Mouse (Mus musculus): ENCODE measurements around the gene Tnk1.

Gene Tnk1

DNA sequence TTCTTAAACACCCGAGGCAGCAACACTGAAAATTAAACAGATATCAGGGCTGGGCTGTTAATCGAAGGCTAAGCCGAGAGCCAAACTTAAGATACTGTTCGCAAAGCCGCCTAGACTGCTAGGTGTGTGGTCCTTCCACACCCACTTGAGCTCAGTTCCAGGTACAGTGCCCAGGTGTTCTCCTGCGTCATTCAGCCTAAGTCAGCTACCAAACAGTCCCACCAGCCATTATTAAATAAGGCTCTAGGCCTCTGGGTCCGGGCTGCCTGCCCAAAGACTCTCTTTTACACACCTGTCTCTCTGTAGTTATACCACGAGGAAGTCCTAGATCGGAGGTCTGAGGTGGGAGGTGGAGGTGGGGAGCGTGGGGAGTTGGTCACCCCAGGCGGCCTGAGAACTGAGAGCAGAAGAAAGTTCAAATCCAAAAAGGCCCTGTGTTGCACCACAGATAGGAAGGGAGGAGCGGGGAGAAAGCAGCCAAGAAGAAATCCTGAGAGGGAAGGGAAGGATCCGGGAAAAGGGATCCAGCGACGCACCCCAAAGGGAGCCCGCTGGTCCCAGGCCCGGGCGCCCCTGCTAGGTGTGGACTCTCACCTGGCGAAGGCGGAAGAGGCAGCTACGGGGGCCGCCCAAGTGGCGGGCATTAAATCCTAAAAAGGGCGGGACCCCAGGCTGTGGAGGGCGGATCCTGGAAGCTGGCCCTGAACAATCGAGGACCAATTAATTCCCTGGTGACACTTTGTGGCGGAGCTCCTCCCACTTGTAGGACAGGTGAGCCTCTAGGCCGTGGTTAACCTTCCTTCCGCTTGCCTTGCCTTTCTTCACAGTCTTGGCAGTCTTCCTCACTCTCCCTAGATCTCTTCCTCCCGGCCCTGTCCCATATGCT is at the start of gene Tnk1:
Tnk1 (minus strand) TSS at position 618 of the 886 bp plus-strand sequence.
- DNase-seq (ENCODE audit: inconsistent ontology term) = no peak

DNA sequence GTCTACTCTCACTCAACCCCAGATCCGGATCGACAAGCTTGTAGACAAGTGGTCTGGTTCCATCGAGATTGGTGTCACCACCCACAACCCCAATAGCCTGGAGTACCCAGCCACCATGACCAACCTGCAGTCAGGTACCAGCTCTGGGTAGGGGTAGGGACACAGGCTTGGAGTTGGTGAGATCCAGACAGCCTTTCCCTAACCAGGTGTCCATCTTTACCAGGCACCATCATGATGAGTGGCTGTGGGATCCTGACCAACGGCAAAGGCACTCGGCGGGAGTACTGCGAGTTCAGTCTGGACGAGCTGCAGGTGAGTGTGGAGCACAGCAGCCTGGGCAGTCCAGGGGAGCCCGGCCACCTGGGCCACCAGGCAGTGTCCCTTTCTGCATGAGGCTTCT is 45.8 kb upstream of the Tnk1 start:
- no peak for DNase-seq (ENCODE audit: inconsistent ontology term)

DNA sequence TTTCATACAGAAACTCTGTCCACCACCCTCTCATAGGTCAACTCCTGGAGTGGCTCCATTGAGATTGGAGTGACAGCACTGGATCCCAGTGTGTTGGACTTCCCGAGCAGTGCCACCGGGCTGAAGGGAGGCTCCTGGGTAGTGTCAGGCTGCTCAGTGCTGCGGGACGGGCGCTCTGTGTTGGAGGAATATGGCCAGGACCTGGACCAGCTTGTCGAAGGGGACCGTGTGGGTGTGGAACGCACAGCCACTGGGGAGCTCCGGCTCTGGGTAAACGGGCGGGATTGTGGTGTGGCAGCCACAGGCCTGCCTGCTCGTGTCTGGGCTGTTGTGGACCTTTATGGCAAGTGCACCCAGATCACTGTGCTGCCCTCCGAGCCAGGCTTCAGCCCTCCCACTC is 44.4 kb upstream of the Tnk1 start:
- no peak for DNase-seq (ENCODE audit: inconsistent ontology term)

DNA sequence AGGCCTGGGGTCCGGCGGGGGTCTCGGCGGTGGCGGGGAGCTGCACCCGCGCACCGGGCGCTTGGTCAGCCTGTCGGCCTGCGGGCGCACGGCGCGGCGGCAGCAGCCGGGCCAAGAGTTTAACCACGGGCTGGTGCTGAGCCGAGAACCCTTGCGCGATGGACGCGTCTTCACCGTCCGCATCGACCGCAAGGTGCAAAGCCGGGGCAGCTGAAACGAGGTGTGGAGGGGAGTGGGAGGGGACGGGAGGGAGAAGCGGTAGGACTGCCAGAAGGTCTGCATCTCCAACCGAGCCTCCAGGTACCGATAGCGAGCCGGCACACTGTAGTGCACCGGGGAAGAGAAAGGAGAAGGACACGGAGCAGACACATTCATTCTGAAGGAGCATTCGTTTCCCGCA is 43.5 kb upstream of the Tnk1 start:
- DNase-seq (ENCODE audit: inconsistent ontology term) = peak; percentile 37

DNA sequence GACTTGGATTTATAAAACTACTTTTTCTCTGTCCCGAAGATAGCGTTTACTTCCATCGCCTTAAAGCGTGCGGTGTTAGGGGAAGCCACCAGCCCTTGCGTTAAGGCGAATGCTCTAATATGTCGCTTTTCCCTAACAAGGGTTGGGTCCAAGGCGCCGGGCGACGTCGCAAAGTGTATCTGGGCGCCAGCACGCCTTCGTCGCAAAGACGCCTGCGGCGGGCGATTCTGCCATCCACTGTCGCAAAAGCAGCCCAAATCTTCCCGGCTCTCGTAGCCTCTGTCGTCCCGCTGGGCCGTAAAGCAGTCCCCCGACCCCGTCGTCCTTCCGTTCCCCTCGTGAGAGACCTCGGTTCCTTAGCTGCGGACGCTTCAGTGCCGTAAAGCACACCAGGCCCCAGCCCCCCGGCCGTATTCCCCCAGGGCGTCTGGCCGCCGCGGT is 42.9 kb upstream of the Tnk1 start:
- peak; percentile 97 for DNase-seq (ENCODE audit: inconsistent ontology term)

DNA sequence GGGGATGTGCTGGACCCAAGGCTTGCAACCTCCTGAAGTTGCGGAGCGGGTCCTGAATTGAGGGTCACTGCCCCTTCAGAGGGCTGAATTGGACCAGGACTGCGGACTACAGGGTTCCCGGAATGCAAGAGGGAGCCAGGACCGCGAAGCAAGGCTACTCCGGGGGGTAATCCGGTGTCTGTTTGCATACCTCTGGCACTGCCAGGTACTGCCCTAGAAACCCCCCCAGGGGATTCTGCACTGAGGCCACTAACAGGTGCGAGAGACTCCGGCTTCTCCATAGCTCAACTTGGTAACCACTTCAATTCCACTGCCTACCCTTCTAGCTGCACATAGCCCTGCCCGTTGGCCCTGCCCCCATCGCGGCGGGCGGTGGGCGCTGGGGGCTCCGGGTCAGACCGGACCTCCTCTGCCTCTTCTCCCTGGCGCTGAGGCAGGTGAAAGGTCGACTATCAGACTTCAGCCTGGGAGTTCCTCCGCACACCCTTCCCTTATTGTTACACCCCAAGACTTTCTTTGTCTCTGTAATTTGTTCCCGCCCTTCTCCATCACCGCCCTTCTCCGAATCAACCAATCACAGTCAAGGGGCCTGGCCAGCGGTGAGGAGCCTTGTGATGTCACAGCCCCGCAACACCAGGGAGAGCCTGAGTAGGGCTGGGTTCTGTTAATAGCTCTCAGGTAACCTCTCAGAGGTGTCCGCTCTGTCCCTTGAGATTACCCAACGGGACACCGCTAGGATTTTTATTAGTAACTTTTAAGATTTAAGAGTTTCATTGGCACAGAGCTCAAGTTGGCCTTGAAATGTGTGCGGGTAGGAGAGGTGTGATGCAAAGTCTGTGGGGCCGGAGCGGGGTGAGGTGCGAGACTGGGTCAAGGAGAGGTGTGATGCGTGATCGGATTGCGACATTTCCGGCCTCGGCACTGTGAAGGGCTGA is 42.2 kb upstream of the Tnk1 start, which contains the start of the genes 2810408A11Rik and Neurl4:
2810408A11Rik (minus strand) TSS at position 517 of the 935 bp plus-strand sequence.
Neurl4 (plus strand) TSS at position 602 of the 935 bp plus-strand sequence.
- peak; percentile 92 for DNase-seq (ENCODE audit: inconsistent ontology term)

DNA sequence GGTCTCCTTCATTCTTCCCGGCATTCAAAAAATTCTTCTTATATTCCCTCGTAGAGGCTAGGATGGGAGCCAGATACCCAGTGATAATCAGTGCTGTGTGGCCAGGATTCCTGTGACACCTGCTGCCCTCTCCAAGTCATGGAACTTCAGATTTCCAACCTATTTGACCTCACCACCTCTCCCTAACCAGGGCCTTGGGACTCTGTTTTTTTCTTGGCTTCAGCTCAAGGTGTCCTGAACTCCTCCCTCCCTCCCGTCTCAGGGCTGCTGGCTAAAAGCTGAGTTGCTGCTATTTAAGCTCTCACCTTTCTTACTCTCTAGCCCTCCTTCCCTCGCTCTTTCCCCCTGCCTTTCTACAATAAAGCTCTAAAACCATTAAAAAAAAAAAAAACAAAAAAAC is 41.3 kb upstream of the Tnk1 start:
- DNase-seq (ENCODE audit: inconsistent ontology term) = no peak

DNA sequence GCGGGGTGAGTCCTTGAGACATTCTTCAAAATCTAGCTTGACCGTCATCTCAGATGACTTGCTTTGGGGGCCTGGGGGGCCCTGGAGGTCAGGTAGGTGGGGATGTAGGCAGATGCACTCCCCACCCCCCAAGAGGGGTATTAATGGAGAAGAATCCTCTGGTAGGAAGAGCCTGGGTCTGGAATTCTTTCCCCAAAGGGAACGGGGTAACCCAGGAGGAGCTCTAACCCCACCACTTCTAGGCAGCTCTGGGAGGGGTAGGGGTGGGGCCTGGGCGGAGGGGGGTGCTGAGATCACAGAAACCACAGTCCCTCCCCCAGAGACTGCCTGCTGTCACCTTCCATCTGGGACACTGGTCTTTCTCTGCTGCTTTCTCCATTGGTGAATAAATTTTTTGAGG is 36.8 kb upstream of the Tnk1 start, which contains the start of gene Acap1:
Acap1 (minus strand) TSS at position 249 of the 400 bp plus-strand sequence.
- no peak for DNase-seq (ENCODE audit: inconsistent ontology term)

DNA sequence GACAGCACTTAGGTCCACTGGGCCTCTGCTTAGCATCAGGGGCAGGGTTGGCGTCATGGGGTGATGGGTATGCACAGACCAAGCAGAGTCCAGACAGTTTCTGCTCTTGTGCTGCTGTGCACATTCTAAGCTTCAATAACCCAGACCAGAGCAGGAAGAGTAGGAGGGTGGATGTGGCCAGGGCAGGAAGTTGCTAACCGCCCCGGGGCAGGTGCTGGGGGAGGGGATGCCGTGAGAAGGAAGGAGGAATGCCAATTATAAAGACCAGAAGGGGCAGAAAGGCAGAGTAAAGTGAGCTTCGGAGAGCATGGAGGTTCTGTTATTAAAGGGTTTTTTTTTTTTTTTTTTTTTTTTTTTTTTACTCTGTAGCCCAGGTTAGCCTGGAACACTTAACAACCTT is 36.1 kb upstream of the Tnk1 start:
- no peak for DNase-seq (ENCODE audit: inconsistent ontology term)

DNA sequence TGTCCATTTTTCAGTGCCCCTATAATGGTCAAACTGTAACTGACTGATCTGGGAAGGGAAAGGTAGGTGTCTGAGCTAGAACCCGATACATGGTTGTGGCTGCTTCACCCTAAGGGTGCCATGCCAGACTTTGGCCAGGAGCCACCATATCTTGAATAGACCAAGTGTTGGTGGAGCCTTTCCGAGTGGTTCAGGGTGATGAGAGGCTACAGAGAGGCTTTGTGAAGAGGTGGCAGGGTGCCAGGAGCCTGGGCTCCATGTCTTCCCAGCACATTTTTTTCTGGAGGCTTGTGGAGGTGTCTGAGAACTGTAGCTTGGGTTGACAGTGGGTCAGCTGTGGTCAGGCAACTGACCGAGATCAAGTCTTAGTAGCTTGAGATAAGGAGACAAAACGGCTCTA is 33.0 kb upstream of the Tnk1 start:
- DNase-seq (ENCODE audit: inconsistent ontology term) = peak; percentile 82

DNA sequence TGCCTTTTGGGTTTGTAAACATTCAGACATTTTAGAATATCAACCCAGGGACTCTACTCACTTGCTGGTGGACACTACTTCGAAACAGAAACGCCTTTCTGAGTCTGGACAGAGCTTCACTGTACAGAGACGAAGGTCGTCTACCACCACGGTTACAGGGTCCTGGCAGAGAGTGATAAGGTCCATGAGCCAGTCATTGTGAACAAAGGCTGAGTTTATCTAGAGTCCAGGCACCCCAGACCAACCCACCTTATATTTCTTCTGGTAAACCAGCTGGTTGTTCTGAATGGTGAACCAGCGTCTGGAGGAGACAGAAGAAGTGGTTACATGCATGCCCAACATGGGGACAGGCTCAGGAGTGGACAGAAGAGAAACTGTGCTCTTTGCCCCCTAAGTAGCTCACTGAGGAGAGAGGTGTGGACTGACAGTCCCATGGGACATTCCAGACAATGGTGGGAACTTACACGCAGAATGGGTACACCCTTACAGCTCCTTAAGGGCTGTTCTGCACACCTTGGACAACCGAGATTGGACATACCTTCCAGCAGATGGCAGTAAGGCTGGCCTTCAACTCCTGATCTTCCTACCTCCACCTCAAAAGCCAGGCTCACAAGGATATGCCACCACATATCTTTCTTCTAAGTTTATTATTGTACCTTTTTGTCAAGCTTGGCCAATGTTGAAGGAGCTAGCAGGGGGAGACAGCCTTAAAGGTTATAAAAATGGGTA is 28.5 kb upstream of the Tnk1 start:
- no peak for DNase-seq (ENCODE audit: inconsistent ontology term)

DNA sequence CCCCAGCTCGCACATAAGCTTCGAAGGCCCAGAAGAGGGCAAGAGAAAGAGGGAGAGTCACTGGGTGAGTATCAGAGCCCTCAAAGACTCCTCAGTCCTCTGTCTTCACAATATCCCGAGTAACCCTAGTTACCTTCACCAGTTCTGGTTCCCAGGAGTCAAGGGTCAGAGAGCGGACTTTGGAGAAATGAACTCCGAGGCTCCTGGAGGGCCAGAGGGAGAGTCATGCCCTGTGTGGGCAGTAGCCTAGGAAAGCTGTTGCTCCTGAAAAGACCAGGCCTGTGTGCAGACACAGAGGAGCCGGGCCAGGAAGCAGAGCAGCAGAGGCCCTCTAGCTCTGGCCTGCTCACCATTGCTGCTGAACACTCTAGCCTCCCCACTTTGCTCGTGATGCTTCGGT is 26.1 kb upstream of the Tnk1 start:
- DNase-seq (ENCODE audit: inconsistent ontology term) = no peak

DNA sequence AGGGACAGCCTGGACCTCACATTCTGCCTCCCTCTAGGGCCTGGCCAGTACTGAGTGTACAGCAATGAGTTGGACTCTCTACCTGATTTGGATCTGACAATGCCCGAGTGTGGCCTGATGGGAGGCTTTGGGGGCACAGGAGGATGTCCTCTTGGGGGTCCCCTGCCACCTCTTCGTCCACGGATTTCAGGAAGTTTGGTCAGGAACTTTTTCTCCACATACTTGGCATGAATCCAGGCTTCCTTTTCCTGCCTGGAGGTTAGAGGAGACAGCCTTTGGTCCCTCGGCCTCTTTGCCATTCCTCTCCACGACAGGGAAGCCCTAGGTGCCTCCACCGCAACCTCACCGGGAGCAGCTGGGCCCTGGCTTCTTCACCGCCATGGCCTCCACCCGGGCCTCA is 25.7 kb upstream of the Tnk1 start:
- DNase-seq (ENCODE audit: inconsistent ontology term) = no peak

DNA sequence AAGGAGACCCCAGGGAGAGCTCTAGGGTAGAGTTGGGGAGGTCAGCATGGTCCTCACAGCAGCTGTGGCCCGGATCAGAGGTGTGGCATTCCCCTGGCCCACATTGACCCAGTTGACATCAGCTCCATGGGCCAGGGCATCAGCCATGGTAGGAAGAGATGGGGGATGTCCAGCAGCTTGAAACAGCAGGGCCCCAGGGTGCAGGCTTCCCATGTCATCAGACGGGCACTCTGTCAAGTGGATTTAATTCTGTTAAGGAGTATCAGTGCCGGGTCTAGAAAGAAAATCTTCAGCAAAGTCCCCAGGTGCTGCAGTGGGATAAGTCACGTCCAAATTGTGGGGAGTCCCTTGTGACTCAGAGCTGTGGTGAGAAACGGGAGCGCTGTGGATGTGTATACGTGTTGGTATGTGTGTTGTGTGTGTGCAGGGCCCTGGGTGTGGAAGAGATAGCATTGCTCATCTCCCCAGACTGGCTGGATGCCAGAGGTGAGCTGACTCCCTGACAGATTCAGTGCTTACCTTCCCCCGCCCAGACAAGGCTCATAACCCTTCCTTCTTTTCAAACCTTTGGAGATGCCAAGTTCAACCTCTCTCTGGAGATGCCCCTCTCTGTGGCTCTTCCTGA is 25.1 kb upstream of the Tnk1 start:
- DNase-seq (ENCODE audit: inconsistent ontology term) = no peak

DNA sequence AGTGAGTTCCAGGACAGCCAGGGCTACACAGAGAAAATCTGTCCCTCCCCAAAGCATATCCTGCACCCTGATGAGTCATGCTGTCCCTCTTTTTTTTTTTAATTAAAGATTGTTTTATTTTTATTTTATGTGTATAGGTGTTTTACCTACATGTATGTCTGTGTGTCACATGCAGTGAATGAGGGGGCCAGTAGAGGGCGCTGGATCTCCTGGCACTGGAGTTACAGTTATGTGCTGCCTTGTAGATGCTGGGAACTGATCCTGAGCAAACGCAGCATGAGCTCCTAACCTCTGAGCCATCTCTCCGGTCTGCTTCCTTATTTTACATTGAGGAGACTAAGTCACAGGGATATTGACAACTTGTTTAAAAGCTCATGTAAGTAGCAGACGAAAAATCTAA is 24.5 kb upstream of the Tnk1 start:
- DNase-seq (ENCODE audit: inconsistent ontology term) = no peak

DNA sequence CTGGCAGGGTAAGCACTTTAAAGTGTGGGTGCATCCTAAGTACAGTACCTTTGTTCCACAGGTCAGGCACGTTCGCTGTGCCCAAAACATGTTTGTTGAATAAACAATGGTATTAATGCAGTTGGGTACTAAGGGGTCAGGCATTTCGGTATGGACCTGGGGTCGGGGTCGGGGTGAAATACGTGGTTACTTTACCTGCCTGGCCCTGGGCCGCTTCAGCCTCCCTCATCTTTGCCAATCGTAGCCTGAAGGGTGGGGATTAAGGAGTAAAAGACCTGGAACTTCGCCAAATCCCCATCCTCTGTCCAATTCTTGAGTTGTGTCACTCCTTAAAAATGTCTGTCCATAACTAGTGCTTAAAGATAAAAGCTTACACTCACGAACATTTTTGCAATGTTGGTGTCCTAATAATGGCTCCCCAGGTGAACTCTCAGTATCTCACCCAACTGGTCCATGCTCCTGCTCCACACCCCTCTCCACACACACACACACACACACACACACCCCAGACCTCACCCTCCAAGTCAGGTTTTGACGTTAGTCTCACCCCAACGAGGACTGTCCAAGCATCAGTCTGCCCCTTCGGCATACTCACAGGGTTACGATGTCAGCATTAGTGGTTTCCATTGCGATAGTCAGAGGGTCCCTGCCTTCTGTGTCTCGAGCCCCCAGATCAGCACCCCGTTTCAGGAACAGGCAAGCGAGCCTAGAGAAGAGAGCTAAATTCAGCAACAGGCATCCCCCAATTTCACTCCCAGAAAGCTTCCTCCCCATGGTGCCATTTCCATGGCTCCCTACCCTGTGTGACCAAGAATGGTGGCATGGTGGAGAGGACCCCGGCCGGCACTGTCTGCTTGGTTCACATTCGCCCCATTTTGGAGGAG is 23.5 kb upstream of the Tnk1 start:
- no peak for DNase-seq (ENCODE audit: inconsistent ontology term)

DNA sequence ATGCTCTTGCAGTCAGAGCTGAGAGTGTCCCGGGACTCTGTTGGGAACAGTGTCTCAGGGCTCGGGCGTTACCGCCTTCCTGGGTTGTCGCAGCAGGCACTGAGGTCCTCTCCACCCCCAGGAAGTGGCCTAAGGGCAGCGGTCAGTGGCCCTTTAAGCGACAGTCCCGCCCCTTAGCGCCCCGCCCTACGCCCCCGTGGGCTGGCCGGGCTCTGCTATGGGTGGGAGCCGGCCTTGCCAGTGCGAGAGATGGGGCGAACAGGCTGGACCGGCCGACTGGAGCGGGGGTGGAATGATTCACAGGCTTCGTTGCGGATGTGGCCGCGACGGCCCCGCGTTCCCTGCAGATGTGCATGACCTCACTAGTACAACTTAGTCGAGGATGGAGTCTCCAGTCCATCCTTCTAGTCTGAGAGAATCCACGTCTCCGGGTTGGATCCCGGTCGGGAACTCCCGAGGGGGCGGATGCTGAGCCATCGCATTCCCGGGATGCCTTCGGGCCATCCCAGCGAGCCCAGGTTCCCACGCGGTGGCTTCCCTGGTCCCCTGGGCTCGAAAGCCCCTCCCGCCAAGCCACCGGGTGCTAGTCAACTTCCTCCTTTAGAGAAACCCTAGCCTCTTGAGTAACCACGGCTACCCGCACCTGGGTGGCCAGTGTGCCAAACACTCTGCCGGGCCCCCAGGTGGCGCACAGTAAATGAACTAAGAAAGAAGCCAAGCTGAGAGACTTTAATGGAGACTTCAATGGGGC is 22.5 kb upstream of the Tnk1 start, which contains the start of gene Kctd11:
Kctd11 (minus strand) TSS at position 554 of the 751 bp plus-strand sequence.
- peak; percentile 98 for DNase-seq (ENCODE audit: inconsistent ontology term)

DNA sequence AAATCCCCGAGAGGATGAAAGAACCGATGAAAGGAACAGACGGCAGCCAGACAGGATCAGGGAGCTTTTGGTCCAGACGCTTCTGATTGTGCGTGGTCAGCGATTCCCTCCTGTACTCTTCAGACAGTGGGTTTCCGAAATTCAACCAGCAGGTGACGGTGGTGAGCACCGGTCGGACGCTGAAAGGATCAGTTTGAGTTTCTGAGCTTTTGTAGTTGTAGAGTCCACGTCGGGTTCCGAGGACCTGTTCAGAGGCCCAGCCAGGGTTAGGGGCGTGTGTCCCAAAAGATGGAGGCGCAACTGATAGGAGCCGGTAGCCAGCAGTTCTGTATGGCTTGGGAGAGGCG is 21.9 kb upstream of the Tnk1 start:
- DNase-seq (ENCODE audit: inconsistent ontology term) = peak; percentile 88

DNA sequence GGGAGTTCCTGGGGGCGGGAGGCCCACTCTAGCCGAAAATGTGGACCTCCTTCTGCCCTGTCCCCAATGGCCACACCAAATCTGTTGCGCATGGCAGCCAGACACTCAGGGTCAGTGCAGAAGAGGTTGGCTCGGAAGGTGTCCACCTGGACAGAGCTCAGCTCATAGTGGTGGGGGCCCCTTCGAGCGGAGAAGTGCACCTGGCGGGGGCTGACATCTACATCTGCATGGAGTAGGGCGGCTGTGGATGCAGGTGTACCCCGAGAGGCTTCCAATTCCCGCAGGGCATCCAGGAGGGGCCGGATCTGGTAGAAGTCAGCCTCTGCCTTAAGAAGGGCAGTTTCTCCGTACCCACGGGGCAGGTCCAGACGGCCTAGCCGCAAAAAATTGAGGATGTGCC is 21.2 kb upstream of the Tnk1 start:
- DNase-seq (ENCODE audit: inconsistent ontology term) = no peak
